Mouse (Mus musculus) ES-Bruce4 (cell line): ENCODE measurements at regions not wholly inside any gene's neighbourhood (a gene's known extent, or its start where the extent isn't known, plus 50 kb on each side); places are given as distances from the start of the nearest gene placed in this dataset.

Experiments
- EP300 ChIP-seq: IDR thresholded peaks from 2 replicates; pipeline ENCODE4 v1.6.1; 2011; ENCODE audit warnings: low read depth, low read length; ENCODE audit not compliant: insufficient read depth
- POLR2A ChIP-seq: IDR thresholded peaks from one replicate; pipeline ENCODE4 v1.8.1; 2011; ENCODE audit warnings: low read length; ENCODE audit not compliant: insufficient read depth

DNA sequence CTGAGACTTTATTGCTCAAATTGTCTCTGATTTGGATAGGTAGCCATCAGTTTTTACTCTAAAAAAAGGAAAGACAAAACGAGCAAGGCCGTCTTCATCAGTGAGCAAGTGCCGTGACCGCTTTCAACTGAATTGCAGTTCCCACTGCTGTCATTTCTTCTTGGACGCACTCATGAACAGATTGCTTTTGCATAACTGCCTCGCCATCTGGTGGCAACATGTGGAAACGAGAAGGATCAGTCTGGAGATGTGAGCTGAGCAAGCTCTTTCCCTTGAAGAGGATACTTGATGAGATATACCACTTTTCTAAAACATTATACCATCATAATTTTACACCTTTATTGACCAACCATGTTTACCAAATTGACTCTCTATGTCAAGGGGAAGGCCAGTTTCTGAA lies 137.7 kb downstream of the Gm9733 start:
- TF ChIP-seq EP300 (no peak), POLR2A (no peak)
